Mouse (Mus musculus) urinary bladder, postnatal 14 days (tissue): Measurements from ENCODE around the gene March1.
"Not testable (repeated sequence)": the region's sequence is repeated elsewhere in the genome, so short reads cannot be mapped to it uniquely, and the experiment has no call there.

Experiments
- DNase-seq: peaks from one replicate; pipeline ENCODE4 v3.0.0; 2021; ENCODE audit warnings: low spot score

The March1 gene

GRCm38 (mm10) chr8:66417591-66417990 lies 799.9 kb downstream of the March1 start:
- DNase-seq, result not testable (repeated sequence)

- no peak for DNase-seq
Observed at GRCm38 (mm10) chr8:66430639-66431038, 812.9 kb downstream of the March1 start.

- no peak for DNase-seq
Observed at GRCm38 (mm10) chr8:66433577-66433976, 815.9 kb downstream of the March1 start.

- no peak for DNase-seq
Observed at GRCm38 (mm10) chr8:66436804-66437203, 819.1 kb downstream of the March1 start.

- DNase-seq, result no peak
Observed at GRCm38 (mm10) chr8:66437929-66438328, 820.2 kb downstream of the March1 start.

GRCm38 (mm10) chr8:66438468-66438867 lies 820.8 kb downstream of the March1 start:
- DNase-seq, result peak; percentile 7

- no peak for DNase-seq
Observed at GRCm38 (mm10) chr8:66441123-66441522, 823.4 kb downstream of the March1 start.

GRCm38 (mm10) chr8:66442778-66443177 lies 825.1 kb downstream of the March1 start:
- DNase-seq, result peak; percentile 5

- DNase-seq, result no peak
Observed at GRCm38 (mm10) chr8:66444141-66444540, 826.4 kb downstream of the March1 start.

- DNase-seq, result no peak
Observed at GRCm38 (mm10) chr8:66445351-66445750, 827.7 kb downstream of the March1 start.

- DNase-seq, result peak; percentile 34
Observed at GRCm38 (mm10) chr8:66450691-66451090, 833.0 kb downstream of the March1 start.

- DNase-seq, result no peak
Observed at GRCm38 (mm10) chr8:66457057-66457456, 839.4 kb downstream of the March1 start.

- no peak for DNase-seq
Observed at GRCm38 (mm10) chr8:66469821-66470220, 852.1 kb downstream of the March1 start.

GRCm38 (mm10) chr8:66476880-66477279 lies 859.2 kb downstream of the March1 start:
- no peak for DNase-seq

- peak; percentile 71 for DNase-seq
Observed at GRCm38 (mm10) chr8:66486084-66486763, 868.5 kb downstream of the March1 start, which contains the start of gene Tma16. Tma16 (minus strand) TSS chr8:66486530.

GRCm38 (mm10) chr8:66488556-66488955 lies 870.9 kb downstream of the March1 start:
- no peak for DNase-seq

GRCm38 (mm10) chr8:66490624-66491023 lies 872.9 kb downstream of the March1 start:
- DNase-seq, result no peak

GRCm38 (mm10) chr8:66494496-66494895 lies 876.8 kb downstream of the March1 start:
- DNase-seq, result no peak

GRCm38 (mm10) chr8:66495726-66496125 lies 878.0 kb downstream of the March1 start:
- DNase-seq, result peak; percentile 75

- DNase-seq, result peak; percentile 21
Observed at GRCm38 (mm10) chr8:66496998-66497577, 879.4 kb downstream of the March1 start.

- no peak for DNase-seq
Observed at GRCm38 (mm10) chr8:66503381-66503780, 885.7 kb downstream of the March1 start.

GRCm38 (mm10) chr8:66511537-66511936 lies 893.8 kb downstream of the March1 start, which contains the start of gene Tktl2:
Tktl2 (plus strand) TSS chr8:66511756.
- DNase-seq, result no peak

- no peak for DNase-seq
Observed at GRCm38 (mm10) chr8:66519149-66519548, 901.4 kb downstream of the March1 start.

- no peak for DNase-seq
Observed at GRCm38 (mm10) chr8:66520576-66520975, 902.9 kb downstream of the March1 start.
